Mouse (Mus musculus) midbrain, embryonic 14.5 days (tissue): ENCODE results near the gene Hist1h4f. TPM values are rescaled to one million over a fixed set of nuclear protein-coding genes. Genes with fewer than 3 reads are reported as not detected.

Experiments used
- ATAC-seq: fragments of 200-750 bp; cut with Nextera tagmentation; 2 replicates; pipeline ENCODE4 v1.8.0; 2017; ENCODE audit warnings: moderate number of reproducible peaks, moderate library complexity; ENCODE audit not compliant: low FRiP score, low TSS enrichment
- DNase-seq: peaks from one replicate; pipeline ENCODE4 v3.0.0-alpha.2; 2015
- H3K27ac ChIP-seq: fragments of 300-500 bp; sonication (generic); replicated peaks from 2 replicates; pipeline ENCODE4 v1.5.1; 2014; ENCODE audit warnings: mild to moderate bottlenecking, low read depth, low read length, moderate library complexity
- H3K27me3 ChIP-seq: fragments of 300-500 bp; sonication (generic); 2 replicates; pipeline ENCODE4 v1.6.1; 2014; ENCODE audit warnings: low read length, control low read depth, mixed read lengths; ENCODE audit not compliant: control insufficient read depth, insufficient read depth
- H3K36me3 ChIP-seq: fragments of 300-500 bp; sonication (generic); 2 replicates; pipeline ENCODE4 v1.6.1; 2014; ENCODE audit warnings: low read length, control low read depth; ENCODE audit not compliant: control insufficient read depth, insufficient read depth
- H3K4me1 ChIP-seq: fragments of 300-500 bp; sonication (generic); 2 replicates; pipeline ENCODE4 v1.6.1; 2014; ENCODE audit warnings: mild to moderate bottlenecking, antibody characterized with exemption, low read length, control low read depth; ENCODE audit not compliant: control insufficient read depth, insufficient read depth
- H3K4me2 ChIP-seq: fragments of 300-500 bp; sonication (generic); 2 replicates; pipeline ENCODE4 v1.6.1; 2014; ENCODE audit warnings: mild to moderate bottlenecking, low read length, moderate library complexity
- H3K4me3 ChIP-seq: fragments of 300-500 bp; sonication (generic); replicated peaks from 2 replicates; pipeline ENCODE4 v1.5.1; 2014; ENCODE audit warnings: low read depth, low read length
- H3K9ac ChIP-seq: fragments of 300-500 bp; sonication (generic); replicated peaks from 2 replicates; pipeline ENCODE4 v1.6.1; 2014; ENCODE audit warnings: mild to moderate bottlenecking, low read length, moderate library complexity
- H3K9me3 ChIP-seq: fragments of 300-500 bp; sonication (generic); 2 replicates; pipeline ENCODE4 v1.6.1; 2016; ENCODE audit warnings: low read length, control low read depth, mixed read lengths; ENCODE audit not compliant: control insufficient read depth
- WGBS: fragments of 180-500 bp; shearing (Covaris S2); extraction: QIAGEN DNeasy Blood & Tissue Kit; methylation state at CpG from one replicate; pipeline ENCODE4 v1.1.7; 2014; 5-methylcytosine and 5-hydroxymethylcytosine counted together
- microRNA-seq: library from miRNA; unstranded; fragments of <30 nt; microRNA quantifications from one replicate; pipeline ENCODE4, GENCODE M21; 2016
- polyA plus RNA-seq: library from polyadenylated mRNA; unstranded; fragments of >200 nt; fragmentation: Nextera tagmentation; extraction: Ambion mirVana; gene quantifications from 2 replicates; pipeline ENCODE4 v1.2.1, GENCODE M21; 2014

Gene Hist1h4f
- polyA plus RNA-seq, 1 experiment from 2014 or later, result not detected

DNA sequence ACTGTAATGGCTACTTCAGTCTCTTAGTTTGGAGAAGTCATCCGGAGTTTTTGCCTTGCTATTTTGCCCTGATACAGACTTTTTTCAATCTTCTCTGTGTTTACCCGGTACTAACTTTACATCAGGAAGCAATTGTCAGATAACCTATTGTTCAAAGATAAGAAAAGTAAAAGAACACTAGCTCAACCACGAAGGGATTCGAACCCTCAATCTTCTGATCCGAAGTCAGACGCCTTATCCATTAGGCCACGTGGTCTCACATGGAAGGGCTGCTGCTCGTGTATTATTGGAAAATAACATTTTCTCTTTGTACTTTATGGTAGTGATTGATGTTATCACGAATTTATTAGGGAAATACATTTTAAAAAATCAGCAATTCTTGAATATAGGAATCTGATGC lies 47.7 kb downstream of the Hist1h4f start:
- H3K4me2 ChIP-seq, result 0 out of 2 replicates have a peak overlapping the region, but pooled peaks have one; percentile 9
- H3K4me3 ChIP-seq, result no peak overlapping the region
- H3K4me1 ChIP-seq, result 0 out of 2 replicates have a peak, but pooled peaks cover 6% of the 10 kb centered on the region
- peaks cover 8% of the 10 kb centered on the region; the same call in 1 of the 2 replicates for H3K27me3 ChIP-seq
- WGBS, result 2% methylated on average over 9 of the region's 9 CpGs
- no peaks in the 10 kb centered on the region for H3K36me3 ChIP-seq
- H3K9ac ChIP-seq, result no peak overlapping the region
- ATAC-seq (no peak), DNase-seq (peak; percentile 82)
- H3K9me3 ChIP-seq, result no peaks in the 10 kb centered on the region
- no peak overlapping the region for H3K27ac ChIP-seq

DNA sequence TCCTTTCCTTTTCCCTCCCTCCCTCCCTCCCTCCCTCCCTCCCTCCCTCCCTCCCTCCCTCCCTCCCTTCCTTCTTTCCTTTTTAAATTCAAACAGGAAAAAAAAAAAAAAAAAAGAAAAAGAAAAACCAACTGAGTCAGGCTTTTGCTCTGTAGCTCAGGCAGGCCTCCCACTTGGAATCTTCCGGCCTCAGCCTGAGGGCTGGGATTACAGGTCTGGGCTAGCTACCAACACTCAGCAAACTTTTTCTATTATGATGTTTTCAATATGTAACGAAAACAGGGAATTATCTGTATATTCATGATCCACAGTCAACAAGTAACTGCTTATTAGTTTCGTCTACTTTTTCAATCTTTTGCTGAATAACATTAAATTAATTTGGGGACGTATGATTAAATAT lies 48.5 kb downstream of the Hist1h4f start:
- Histone ChIP-seq H3K4me1 (0 out of 2 replicates have a peak, but pooled peaks cover 6% of the 10 kb centered on the region), H3K36me3 (no peaks in the 10 kb centered on the region), H3K27me3 (peaks cover 16% of the 10 kb centered on the region), H3K4me3 (no peak overlapping the region), H3K9ac (no peak overlapping the region), H3K4me2 (no peak overlapping the region), H3K27ac (no peak overlapping the region), H3K9me3 (no peaks in the 10 kb centered on the region)
- ATAC-seq, result no peak
- DNase-seq, result no peak
- 36% methylated on average over 4 of the region's 4 CpGs for WGBS

DNA sequence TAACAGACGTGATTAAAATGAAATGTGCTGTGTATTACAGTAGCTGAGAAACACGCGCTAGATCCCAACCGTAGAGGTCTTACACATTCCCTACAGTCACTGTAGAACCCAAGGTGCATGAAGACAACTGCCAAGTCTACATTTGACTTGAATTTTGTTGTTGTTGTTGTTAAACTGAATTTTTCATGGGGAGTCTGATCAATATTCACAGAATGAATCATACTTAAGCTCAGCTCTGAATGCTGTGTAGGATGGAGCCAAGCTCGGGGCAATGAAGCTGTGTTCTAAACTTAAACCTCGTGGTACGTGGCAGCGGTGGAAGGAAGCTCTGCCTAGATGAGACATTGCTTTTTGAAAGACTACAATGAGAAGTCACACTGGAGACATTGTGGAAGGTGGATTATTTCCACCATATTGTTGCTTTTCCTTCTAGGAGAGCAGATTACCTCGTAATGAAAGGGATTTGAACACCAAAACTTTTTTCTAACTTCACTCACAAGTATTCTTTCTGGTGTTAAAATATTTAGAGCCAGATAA lies 49.3 kb downstream of the Hist1h4f start:
- WGBS, result 31% methylated on average over 9 of the region's 9 CpGs
- no peak overlapping the region for H3K4me2 ChIP-seq

DNA sequence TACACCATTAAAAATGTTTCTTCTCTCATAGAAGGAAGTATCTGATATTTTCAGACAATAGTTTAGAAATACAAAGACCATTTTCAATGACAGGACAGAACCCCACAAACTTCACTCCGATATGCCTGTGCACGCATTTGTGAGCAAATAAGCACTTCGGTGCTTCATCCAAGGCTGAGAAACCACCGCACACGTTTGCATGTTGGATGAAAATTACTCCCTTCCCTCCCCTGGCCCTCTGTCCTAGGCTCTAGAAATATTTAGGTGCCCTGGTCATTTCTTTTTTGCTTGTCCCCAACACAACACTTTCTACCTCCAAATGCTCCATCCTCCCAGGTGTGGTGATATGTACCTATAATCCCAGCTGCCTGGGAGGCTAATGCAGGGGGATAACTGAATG lies 49.9 kb downstream of the Hist1h4f start:
- DNase-seq, result no peak
- no peaks in the 10 kb centered on the region for H3K36me3 ChIP-seq
- no peak overlapping the region for H3K4me3 ChIP-seq
- WGBS, result 17% methylated on average over 5 of the region's 5 CpGs
- H3K4me1 ChIP-seq, result 0 out of 2 replicates have a peak, but pooled peaks cover 6% of the 10 kb centered on the region
- no peaks in the 10 kb centered on the region for H3K9me3 ChIP-seq
- H3K9ac ChIP-seq, result no peak overlapping the region
- no peak for ATAC-seq
- no peak overlapping the region for H3K4me2 ChIP-seq
- peaks cover 19% of the 10 kb centered on the region for H3K27me3 ChIP-seq
- H3K27ac ChIP-seq, result no peak overlapping the region

More for the DNA sequence above, 49.3 kb downstream of the Hist1h4f start:
- Histone ChIP-seq H3K4me3 (no peak overlapping the region), H3K9me3 (no peaks in the 10 kb centered on the region), H3K4me1 (0 out of 2 replicates have a peak, but pooled peaks cover 6% of the 10 kb centered on the region), H3K27ac (no peak overlapping the region), H3K9ac (no peak overlapping the region), H3K36me3 (no peaks in the 10 kb centered on the region), H3K27me3 (peaks cover 19% of the 10 kb centered on the region)
- DNase-seq, result no peak
- no peak for ATAC-seq

Small RNA genes within 50 kb of the gene (microRNA-seq; reads per million reads assigned to microRNA genes)
- not detected for gene Gm44297
- gene Gm44359, result not detected
- gene Gm44394, result not detected
- 0.59 reads per million for gene n-TStga1

Other genes with a start within 250 kb of the Hist1h4f start
- 41.2 and 64.4 TPM in 2 replicates for gene Zfp322a, start 182.4 kb downstream of the Hist1h4f start, polyA plus RNA-seq
- gene Abt1, start 127.8 kb downstream of the Hist1h4f start, polyA plus RNA-seq, result 9.3 and 9.9 TPM in 2 replicates
- gene Btn1a1, start 85.7 kb downstream of the Hist1h4f start, polyA plus RNA-seq, result 0.09 TPM in 1 of 2 replicates, not detected in the other
- gene Btn2a2, start 62.8 kb downstream of the Hist1h4f start, polyA plus RNA-seq, result not detected in 2 replicates
- gene Hist1h4h, start 20.6 kb downstream of the Hist1h4f start, polyA plus RNA-seq, result 4.1 and 6.4 TPM in 2 replicates
- gene Hist1h2af, start 17.7 kb downstream of the Hist1h4f start, polyA plus RNA-seq, result 3.4 and 4.6 TPM in 2 replicates
- 0.77 and 1.4 TPM in 2 replicates for gene Hist1h3g, start 16.2 kb downstream of the Hist1h4f start, polyA plus RNA-seq
- gene Hist1h2bh, start 8.3 kb downstream of the Hist1h4f start, polyA plus RNA-seq, result 0.13 and 0.30 TPM in 2 replicates
- 0.32 and 0.47 TPM in 2 replicates for gene Hist1h3f, start 7.6 kb downstream of the Hist1h4f start, polyA plus RNA-seq
- 0.11 and 0.18 TPM in 2 replicates for gene Hist1h1d, start 1.6 kb upstream of the Hist1h4f start, polyA plus RNA-seq
- gene Hist1h3e, start 10.7 kb upstream of the Hist1h4f start, polyA plus RNA-seq, result 3.1 and 3.8 TPM in 2 replicates
- gene Hist1h2ae, start 19.6 kb upstream of the Hist1h4f start, polyA plus RNA-seq, result 30.2 and 34.0 TPM in 2 replicates
- 1.4 and 2.6 TPM in 2 replicates for gene Hist1h2bg, start 19.7 kb upstream of the Hist1h4f start, polyA plus RNA-seq
- 1.5 and 2.7 TPM in 2 replicates for gene Hist1h2bf, start 22.5 kb upstream of the Hist1h4f start, polyA plus RNA-seq
- gene Hist1h2ad, start 22.7 kb upstream of the Hist1h4f start, polyA plus RNA-seq, result 2.1 and 2.2 TPM in 2 replicates
- gene Hist1h3d, start 24.1 kb upstream of the Hist1h4f start, polyA plus RNA-seq, result 1.6 and 2.0 TPM in 2 replicates
- 38.1 and 40.0 TPM in 2 replicates for gene Hist1h4d, start 29.9 kb upstream of the Hist1h4f start, polyA plus RNA-seq
- gene Hist1h2be, start 69.5 kb upstream of the Hist1h4f start, polyA plus RNA-seq, result 0.72 and 1.4 TPM in 2 replicates
- 4.4 and 8.6 TPM in 2 replicates for gene Hist1h1e, start 70.9 kb upstream of the Hist1h4f start, polyA plus RNA-seq
- gene Hist1h2ac, start 132.3 kb upstream of the Hist1h4f start, polyA plus RNA-seq, result 0.57 and 0.67 TPM in 2 replicates
- 13.1 and 17.3 TPM in 2 replicates for gene Hist1h2bc, start 132.6 kb upstream of the Hist1h4f start, polyA plus RNA-seq
- not detected in 2 replicates for gene Hist1h1t, start 144.2 kb upstream of the Hist1h4f start, polyA plus RNA-seq
- 2.9 and 4.3 TPM in 2 replicates for gene Hist1h4c, start 146.8 kb upstream of the Hist1h4f start, polyA plus RNA-seq
- gene Hfe, start 159.2 kb upstream of the Hist1h4f start, polyA plus RNA-seq, result 0.77 and 3.9 TPM in 2 replicates
- 5.7 and 9.2 TPM in 2 replicates for gene Hist1h1c, start 187.2 kb upstream of the Hist1h4f start, polyA plus RNA-seq
- 1.2 TPM in 2 replicates for gene Hist1h3c, start 194.0 kb upstream of the Hist1h4f start, polyA plus RNA-seq
- 0.51 TPM in 1 of 2 replicates, not detected in the other for gene Hist1h2bb, start 195.1 kb upstream of the Hist1h4f start, polyA plus RNA-seq
- gene Hist1h2ab, start 199.5 kb upstream of the Hist1h4f start, polyA plus RNA-seq, result 11.3 and 13.5 TPM in 2 replicates
- 3.5 and 4.0 TPM in 2 replicates for gene Hist1h3b, start 200.6 kb upstream of the Hist1h4f start, polyA plus RNA-seq
- 2.8 and 5.0 TPM in 2 replicates for gene Hist1h4b, start 205.4 kb upstream of the Hist1h4f start, polyA plus RNA-seq
- gene Hist1h4a, start 209.6 kb upstream of the Hist1h4f start, polyA plus RNA-seq, result 0.47 and 1.1 TPM in 2 replicates
- 2.2 TPM in 2 replicates for gene Hist1h3a, start 210.7 kb upstream of the Hist1h4f start, polyA plus RNA-seq
- 0.93 TPM in 1 of 2 replicates, not detected in the other for gene Hist1h1a, start 212.0 kb upstream of the Hist1h4f start, polyA plus RNA-seq
- gene Trim38, start 218.3 kb upstream of the Hist1h4f start, polyA plus RNA-seq, result not detected in 2 replicates